Mouse (Mus musculus) megakaryocyte progenitor cell, adult 5-6 weeks (primary cell): ENCODE data around the gene Vmn1r84. TPM values are rescaled to one million over a fixed set of nuclear protein-coding genes. Genes with fewer than 3 reads are reported as not detected.

ENCODE experiments used
- ATAC-seq: replicated peaks from 2 replicates; pipeline ENCODE4 v1.8.0; 2016; ENCODE audit warnings: mild to moderate bottlenecking, moderate TSS enrichment, inconsistent platforms; ENCODE audit not compliant: poor library complexity
- total RNA-seq, 2 experiments: library from RNA; stranded (forward) in 1 of 2; stranded (reverse) in 1 of 2; fragments of 157-497, 149-512 nt in 1 of 2; fragments of 200-1000 nt in 1 of 2; gene quantifications; 2 replicates each; pipeline versions ENCODE4 v1.2.3 to v1.2.4; 2015 to 2017

Gene Vmn1r84
- total RNA-seq (2015) = not detected in 2 replicates
- not detected in 2 replicates for total RNA-seq (2017)

- ATAC-seq = no peak
Observed at GRCm38 (mm10) chr7:12369173-12369572, at the start of gene Vmn1r84. Gene Vmn1r84, minus strand, starts transcription at chr7:12369273.

DNA sequence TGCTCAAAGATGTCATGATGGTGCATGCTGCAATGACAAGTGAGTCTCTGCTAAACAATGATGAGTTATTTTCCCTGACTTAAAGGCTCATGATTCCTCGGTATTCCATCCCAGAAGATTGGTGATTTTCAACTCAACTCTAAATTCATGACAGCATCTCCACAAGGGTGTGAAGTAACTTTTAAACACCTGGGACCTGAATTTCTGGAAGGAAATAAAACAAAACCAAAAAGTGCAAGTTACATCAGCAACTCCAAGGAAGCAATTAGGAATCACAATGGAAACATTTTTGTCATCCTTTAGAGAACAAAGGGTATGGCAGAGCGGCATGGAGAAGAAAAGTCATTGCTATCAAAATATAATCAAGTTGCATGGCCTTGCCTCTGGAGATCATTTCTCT is 39.7 kb downstream of the Vmn1r84 start, which contains the start of gene Vmn1r83:
Gene Vmn1r83, minus strand, starts transcription at position 101 of the 400 bp plus-strand sequence.
- no peak for ATAC-seq

Other genes starting within 250 kb of the Vmn1r84 start
- gene Vmn1r78, start 219.0 kb downstream of the Vmn1r84 start, total RNA-seq (2015) = not detected in 2 replicates
- not detected in 2 replicates for gene Vmn1r78, start 219.0 kb downstream of the Vmn1r84 start, total RNA-seq (2017)
- not detected in 2 replicates for gene Vmn1r79, start 198.0 kb downstream of the Vmn1r84 start, total RNA-seq (2015)
- gene Vmn1r79, start 198.0 kb downstream of the Vmn1r84 start, total RNA-seq (2017) = not detected in 2 replicates
- gene Vmn1r80, start 180.0 kb downstream of the Vmn1r84 start, total RNA-seq (2015) = not detected in 2 replicates
- not detected in 2 replicates for gene Vmn1r80, start 180.0 kb downstream of the Vmn1r84 start, total RNA-seq (2017)
- gene Vmn1r81, start 101.0 kb downstream of the Vmn1r84 start, total RNA-seq (2015) = 0.02 TPM in 1 of 2 replicates, not detected in the other
- gene Vmn1r81, start 101.0 kb downstream of the Vmn1r84 start, total RNA-seq (2017) = not detected in 2 replicates
- not detected in 2 replicates for gene Vmn1r82, start 68.8 kb downstream of the Vmn1r84 start, total RNA-seq (2015)
- gene Vmn1r82, start 68.8 kb downstream of the Vmn1r84 start, total RNA-seq (2017) = not detected in 2 replicates
- gene Vmn1r83, start 39.8 kb downstream of the Vmn1r84 start, total RNA-seq (2015) = not detected in 2 replicates
- gene Vmn1r83, start 39.8 kb downstream of the Vmn1r84 start, total RNA-seq (2017) = not detected in 2 replicates
- 0.44 and 0.57 TPM in 2 replicates for gene Zfp551, start 53.5 kb upstream of the Vmn1r84 start, total RNA-seq (2015)
- 1.9 and 2.0 TPM in 2 replicates for gene Zfp551, start 53.5 kb upstream of the Vmn1r84 start, total RNA-seq (2017)
- 11.2 and 12.3 TPM in 2 replicates for gene Zfp606, start 109.0 kb upstream of the Vmn1r84 start, total RNA-seq (2015)
- 9.4 and 11.7 TPM in 2 replicates for gene Zfp606, start 109.0 kb upstream of the Vmn1r84 start, total RNA-seq (2017)
- gene 2900092C05Rik, start 143.2 kb upstream of the Vmn1r84 start, total RNA-seq (2015) = not detected in 2 replicates
- not detected in 2 replicates for gene 2900092C05Rik, start 143.2 kb upstream of the Vmn1r84 start, total RNA-seq (2017)
- gene Vmn2r53, start 239.5 kb upstream of the Vmn1r84 start, total RNA-seq (2015) = 0.02 TPM in 2 replicates
- gene Vmn2r53, start 239.5 kb upstream of the Vmn1r84 start, total RNA-seq (2017) = not detected in 2 replicates